Mouse (Mus musculus) forebrain, embryonic 14.5 days (tissue): Measurements from ENCODE around the gene Rab35. TPM values are rescaled to one million over a fixed set of nuclear protein-coding genes. Genes with fewer than 3 reads are reported as not detected.

ENCODE experiments used
- ATAC-seq: fragments of 200-750 bp; cut with Nextera tagmentation; 2 replicates; pipeline ENCODE4 v1.8.0; 2017; ENCODE audit warnings: mild to moderate bottlenecking, moderate library complexity
- DNase-seq: peaks from one replicate; pipeline ENCODE4 v3.0.0-alpha.2; 2015; ENCODE audit warnings: low spot score
- H3K27ac ChIP-seq: fragments of 300-500 bp; sonication (generic); 2 replicates; pipeline ENCODE4 v1.5.1; 2014; ENCODE audit warnings: low read depth, mild to moderate bottlenecking, control low read depth, low read length, moderate library complexity
- H3K27me3 ChIP-seq: fragments of 300-500 bp; sonication (generic); replicated peaks from 2 replicates; pipeline ENCODE4 v1.6.1; 2014; ENCODE audit warnings: low read length, control low read depth, mixed read lengths; ENCODE audit not compliant: control insufficient read depth, insufficient read depth
- H3K36me3 ChIP-seq: fragments of 300-500 bp; sonication (generic); 2 replicates; pipeline ENCODE4 v1.6.1; 2014; ENCODE audit warnings: low read length, control low read depth; ENCODE audit not compliant: control insufficient read depth, insufficient read depth
- H3K4me1 ChIP-seq: fragments of 300-500 bp; sonication (generic); 2 replicates; pipeline ENCODE4 v1.6.1; 2014; ENCODE audit warnings: antibody characterized with exemption, low read length, control low read depth; ENCODE audit not compliant: control insufficient read depth, insufficient read depth
- H3K4me2 ChIP-seq: fragments of 300-500 bp; sonication (generic); 2 replicates; pipeline ENCODE4 v1.6.1; 2014; ENCODE audit warnings: mild to moderate bottlenecking, control low read depth, low read length
- H3K4me3 ChIP-seq: fragments of 300-500 bp; sonication (generic); 2 replicates; pipeline ENCODE4 v1.5.1; 2014; ENCODE audit warnings: low read depth, low read length, control low read depth
- H3K9ac ChIP-seq: fragments of 300-500 bp; sonication (generic); 2 replicates; pipeline ENCODE4 v1.6.1; 2014; ENCODE audit warnings: mild to moderate bottlenecking, low read length, control low read depth, moderate library complexity
- H3K9me3 ChIP-seq: fragments of 300-500 bp; sonication (generic); replicated peaks from 2 replicates; pipeline ENCODE4 v1.6.1; 2016; ENCODE audit warnings: low read length, control low read depth, mixed read lengths; ENCODE audit not compliant: control insufficient read depth
- WGBS: fragments of 180-500 bp; shearing (Covaris S2); extraction: QIAGEN DNeasy Blood & Tissue Kit; methylation state at CpG from one replicate; pipeline ENCODE4 v1.1.7; 2014; 5-methylcytosine and 5-hydroxymethylcytosine counted together
- polyA plus RNA-seq: library from polyadenylated mRNA; unstranded; fragments of >200 nt; fragmentation: Nextera tagmentation; extraction: Ambion mirVana; gene quantifications from 2 replicates; pipeline ENCODE4 v1.2.1, GENCODE M21; 2014

The Rab35 gene
- polyA plus RNA-seq, 1 experiment from 2014 or later, result 17.7 TPM

DNA sequence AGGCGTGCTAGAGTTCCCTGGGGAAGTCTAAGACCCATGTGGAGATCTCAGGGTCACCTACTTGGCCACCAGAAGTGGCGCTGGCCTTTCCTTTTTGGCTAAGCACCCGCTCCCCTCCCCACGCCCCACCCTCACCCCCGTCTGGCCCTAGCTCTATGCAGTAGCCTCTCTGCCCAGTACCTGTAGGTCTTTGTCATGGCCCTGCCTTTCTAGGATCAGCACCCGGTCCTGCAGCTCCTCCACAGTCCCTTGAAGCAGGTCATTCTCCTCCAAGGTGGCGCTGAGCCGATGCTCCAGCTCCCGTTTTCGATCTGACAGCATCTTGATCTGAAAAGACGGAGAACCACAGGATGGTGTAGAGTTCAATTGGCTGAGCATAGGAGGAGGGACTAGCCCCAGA lies 38.3 kb downstream of the Rab35 start:
- ATAC-seq (no peak), DNase-seq (no peak)
- Histone ChIP-seq H3K4me2 (no peak overlapping the region), H3K27ac (no peak overlapping the region), H3K9ac (no peak overlapping the region), H3K4me3 (no peak overlapping the region), H3K4me1 (peaks cover 5% of the 10 kb centered on the region; the same call in 1 of the 2 replicates), H3K27me3 (no peaks in the 10 kb centered on the region), H3K9me3 (no peaks in the 10 kb centered on the region), H3K36me3 (no peaks in the 10 kb centered on the region)
- WGBS, result 93% methylated on average over 11 of the region's 11 CpGs

DNA sequence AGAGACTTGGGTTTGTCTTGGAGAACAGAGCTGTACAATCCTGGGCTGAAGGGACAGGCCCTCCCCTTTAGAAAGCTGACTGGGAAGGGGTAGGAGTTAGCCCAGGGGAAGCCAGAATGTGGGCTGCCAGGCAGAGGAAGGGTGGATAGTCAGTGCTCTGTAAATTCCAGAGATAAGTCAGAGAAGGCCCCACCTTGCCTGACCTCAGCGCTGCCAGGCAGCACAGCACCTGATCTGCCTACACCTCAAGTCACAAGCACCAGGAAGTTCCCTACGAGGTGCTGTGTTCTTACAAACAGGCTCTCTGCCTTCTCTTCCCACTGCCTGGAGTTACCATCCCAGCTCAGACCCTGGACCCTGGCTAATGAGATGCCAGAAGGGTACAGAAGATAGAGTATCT lies 38.7 kb downstream of the Rab35 start:
- WGBS, result 82% methylated on average over 2 of the region's 2 CpGs

DNA sequence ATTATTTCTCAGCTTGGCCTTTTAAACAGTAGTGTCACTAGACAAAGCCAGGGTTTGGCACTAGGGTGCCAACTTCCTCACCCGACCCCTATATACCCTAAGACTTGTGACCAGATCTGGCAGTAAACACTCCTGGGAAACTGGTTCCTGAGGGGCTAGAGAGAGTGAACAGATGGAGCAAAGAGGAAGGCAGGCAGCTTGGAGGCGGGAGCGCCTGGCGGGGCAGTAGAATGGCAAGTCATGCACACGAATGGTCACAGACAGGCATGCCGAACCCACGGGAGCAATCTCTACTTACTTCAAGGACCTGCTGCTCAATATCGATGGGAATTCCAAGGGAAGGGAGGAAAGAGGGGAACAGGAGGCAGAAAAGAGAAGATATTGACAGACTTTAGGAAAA lies 40.1 kb downstream of the Rab35 start:
- Histone ChIP-seq H3K9me3 (no peaks in the 10 kb centered on the region), H3K9ac (no peak overlapping the region), H3K4me3 (no peak overlapping the region), H3K27ac (no peak overlapping the region), H3K4me1 (no peaks in the 10 kb centered on the region), H3K36me3 (no peaks in the 10 kb centered on the region), H3K4me2 (no peak overlapping the region), H3K27me3 (no peaks in the 10 kb centered on the region)
- 72% methylated on average over 8 of the region's 8 CpGs for WGBS
- DNase-seq (no peak), ATAC-seq (no peak)

More for the DNA sequence above, 38.7 kb downstream of the Rab35 start:
- Histone ChIP-seq H3K27ac (no peak overlapping the region), H3K4me1 (peaks cover 5% of the 10 kb centered on the region; the same call in 1 of the 2 replicates), H3K9me3 (no peaks in the 10 kb centered on the region), H3K4me2 (no peak overlapping the region), H3K27me3 (no peaks in the 10 kb centered on the region), H3K9ac (no peak overlapping the region), H3K4me3 (no peak overlapping the region), H3K36me3 (no peaks in the 10 kb centered on the region)
- no peak for ATAC-seq
- no peak for DNase-seq

DNA sequence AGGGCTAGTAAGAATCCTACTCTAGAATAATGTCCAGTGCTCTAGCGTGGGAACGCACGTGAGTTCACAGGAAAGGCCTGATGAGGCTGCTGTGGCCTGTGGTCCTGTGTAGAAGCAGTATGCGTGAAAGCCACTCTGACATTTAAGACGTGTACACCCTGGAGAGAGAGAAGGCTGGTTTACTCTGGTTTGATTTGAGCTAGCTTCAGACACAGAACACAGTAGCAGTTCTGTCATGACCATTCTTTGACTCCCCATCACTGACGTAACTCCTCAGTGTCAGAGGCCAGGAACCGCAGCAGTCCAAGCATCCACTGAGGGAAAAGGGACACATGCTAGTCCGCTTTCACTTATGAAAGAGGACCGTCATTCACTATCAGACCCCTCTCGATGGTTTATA lies 53.4 kb downstream of the Rab35 start:
- Histone ChIP-seq H3K36me3 (no peaks in the 10 kb centered on the region), H3K27me3 (no peaks in the 10 kb centered on the region), H3K9ac (no peak overlapping the region), H3K4me3 (no peak overlapping the region), H3K4me2 (no peak overlapping the region), H3K9me3 (no peaks in the 10 kb centered on the region), H3K4me1 (no peaks in the 10 kb centered on the region), H3K27ac (no peak overlapping the region)
- WGBS, result 83% methylated on average over 10 of the region's 10 CpGs
- DNase-seq, result no peak
- ATAC-seq, result no peak

DNA sequence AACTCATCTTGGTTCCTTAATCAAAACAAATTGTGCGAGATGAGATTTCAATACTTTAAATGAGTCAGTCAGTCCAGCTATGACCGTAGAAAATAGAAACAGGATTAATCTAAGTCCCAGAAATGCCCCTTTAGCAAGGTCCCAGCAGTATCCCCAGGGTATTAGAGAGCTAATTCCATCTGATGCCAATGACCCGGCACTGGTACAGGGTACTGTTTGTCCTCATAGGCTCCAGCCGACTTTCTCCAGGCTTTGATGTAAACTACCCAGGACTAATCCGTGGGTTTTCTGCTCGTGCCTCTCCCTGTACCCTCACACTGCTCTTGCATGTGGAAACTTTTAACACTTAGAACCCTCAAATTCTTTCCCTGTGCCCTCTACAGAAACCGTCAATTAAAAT lies 55.0 kb downstream of the Rab35 start:
- Histone ChIP-seq H3K4me1 (no peaks in the 10 kb centered on the region), H3K27me3 (no peaks in the 10 kb centered on the region), H3K9me3 (no peaks in the 10 kb centered on the region), H3K4me3 (no peak overlapping the region), H3K36me3 (no peaks in the 10 kb centered on the region), H3K27ac (no peak overlapping the region), H3K9ac (no peak overlapping the region), H3K4me2 (no peak overlapping the region)
- DNase-seq (no peak), ATAC-seq (no peak)
- WGBS, result 40% methylated on average over 7 of the region's 7 CpGs

DNA sequence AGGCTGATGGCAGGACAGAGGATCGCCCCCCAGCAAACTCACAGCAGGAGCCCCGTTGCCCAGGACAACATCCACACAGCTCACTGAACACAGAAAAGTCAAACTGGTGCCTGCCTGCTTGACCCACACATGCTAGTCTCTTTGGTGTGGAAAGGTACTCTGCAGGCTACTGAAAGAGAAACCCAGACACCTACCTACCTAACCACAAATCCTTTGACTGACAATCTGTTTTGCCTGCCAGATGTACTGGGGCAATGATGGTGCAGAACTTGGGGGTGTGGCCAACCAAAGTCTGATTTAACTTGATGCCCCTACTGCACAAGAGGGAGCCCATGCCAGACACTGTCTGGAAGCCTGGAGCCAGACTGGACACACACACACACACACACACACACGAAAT lies 61.6 kb downstream of the Rab35 start:
- Histone ChIP-seq H3K27me3 (no peaks in the 10 kb centered on the region), H3K4me3 (no peak overlapping the region), H3K4me1 (peaks cover 3% of the 10 kb centered on the region; the same call in 1 of the 2 replicates), H3K27ac (no peak overlapping the region), H3K9ac (no peak overlapping the region), H3K9me3 (no peaks in the 10 kb centered on the region), H3K36me3 (no peaks in the 10 kb centered on the region), H3K4me2 (no peak overlapping the region)
- WGBS, result 44% methylated on average over 3 of the region's 3 CpGs
- DNase-seq (no peak), ATAC-seq (no peak)

DNA sequence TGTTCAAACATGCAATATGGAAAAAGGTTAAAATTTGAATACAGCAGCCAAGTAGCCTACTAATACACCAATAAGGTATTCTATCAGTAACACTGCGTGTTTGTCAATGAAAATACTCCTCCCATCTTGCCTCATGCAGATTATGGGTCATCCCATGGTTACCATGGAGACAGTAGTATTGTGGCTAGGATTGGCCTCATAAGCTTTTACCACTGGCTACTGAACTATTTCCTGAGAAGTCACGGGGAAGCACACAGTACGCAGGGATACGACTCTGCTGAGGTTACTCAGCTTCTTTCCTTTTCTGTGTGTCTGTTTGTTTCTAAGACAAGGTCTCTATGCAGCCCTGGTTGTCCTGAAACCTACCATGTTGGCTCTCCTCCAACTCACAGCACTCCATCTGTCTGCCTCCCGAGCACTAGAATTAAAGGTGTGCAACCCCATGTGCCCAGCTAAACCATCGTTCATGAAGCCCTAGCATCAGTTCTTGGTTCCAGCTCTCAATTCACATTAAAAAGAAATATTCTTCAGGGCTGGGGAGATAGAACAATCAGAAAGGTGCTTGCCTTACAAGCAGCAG lies 63.6 kb downstream of the Rab35 start:
- no peak overlapping the region for H3K4me3 ChIP-seq
- ATAC-seq (no peak), DNase-seq (peak; percentile 14)
- peaks cover 3% of the 10 kb centered on the region; the same call in 1 of the 2 replicates for H3K4me1 ChIP-seq
- H3K4me2 ChIP-seq, result no peak overlapping the region
- no peaks in the 10 kb centered on the region for H3K9me3 ChIP-seq
- no peaks in the 10 kb centered on the region for H3K27me3 ChIP-seq
- H3K36me3 ChIP-seq, result no peaks in the 10 kb centered on the region
- H3K27ac ChIP-seq, result no peak overlapping the region
- 61% methylated on average over 6 of the region's 6 CpGs for WGBS
- no peak overlapping the region for H3K9ac ChIP-seq

DNA sequence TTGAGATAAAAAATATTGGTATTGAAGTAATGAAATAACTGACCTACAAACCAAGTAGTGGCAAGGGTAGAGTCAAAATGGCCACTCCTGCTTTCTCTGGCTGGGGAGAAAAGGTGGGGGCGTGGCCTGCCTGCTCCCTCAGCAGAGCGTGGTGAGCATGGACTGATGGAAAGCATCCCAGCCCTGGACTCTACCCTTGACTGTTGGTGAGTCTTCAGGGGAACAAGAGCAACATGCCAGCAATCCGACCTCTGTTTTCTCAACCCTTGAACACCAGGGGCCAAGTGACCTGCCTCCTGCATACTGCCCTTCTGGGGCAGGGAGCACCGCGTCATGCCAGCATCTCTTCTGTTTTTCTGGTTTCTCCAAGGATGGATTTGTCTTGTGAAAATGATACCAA lies 65.1 kb downstream of the Rab35 start:
- H3K9me3 ChIP-seq, result no peaks in the 10 kb centered on the region
- no peak for ATAC-seq
- 87% methylated on average over 5 of the region's 5 CpGs for WGBS

More for the DNA sequence above, 65.1 kb downstream of the Rab35 start:
- Histone ChIP-seq H3K4me2 (no peak overlapping the region), H3K27me3 (no peaks in the 10 kb centered on the region), H3K9ac (no peak overlapping the region), H3K4me3 (no peak overlapping the region), H3K4me1 (peaks cover 3% of the 10 kb centered on the region; the same call in 1 of the 2 replicates), H3K27ac (no peak overlapping the region), H3K36me3 (no peaks in the 10 kb centered on the region)
- no peak for DNase-seq
